Mouse (Mus musculus): Measurements from ENCODE around the gene Wfdc5. TPM values are rescaled to one million over a fixed set of nuclear protein-coding genes. Genes with fewer than 3 reads are reported as not detected.
"Not testable (repeated sequence)": the region's sequence is repeated elsewhere in the genome, so short reads cannot be mapped to it uniquely, and the experiment has no call there.

Gene Wfdc5
- not detected for polyA plus RNA-seq (2017; shearing (Covaris generic))

- no peak for ATAC-seq
These were observed at the start of gene Wfdc5 for GRCm38 (mm10) chr2:164182692-164183255. Wfdc5 (minus strand) TSS chr2:164182742.

DNA sequence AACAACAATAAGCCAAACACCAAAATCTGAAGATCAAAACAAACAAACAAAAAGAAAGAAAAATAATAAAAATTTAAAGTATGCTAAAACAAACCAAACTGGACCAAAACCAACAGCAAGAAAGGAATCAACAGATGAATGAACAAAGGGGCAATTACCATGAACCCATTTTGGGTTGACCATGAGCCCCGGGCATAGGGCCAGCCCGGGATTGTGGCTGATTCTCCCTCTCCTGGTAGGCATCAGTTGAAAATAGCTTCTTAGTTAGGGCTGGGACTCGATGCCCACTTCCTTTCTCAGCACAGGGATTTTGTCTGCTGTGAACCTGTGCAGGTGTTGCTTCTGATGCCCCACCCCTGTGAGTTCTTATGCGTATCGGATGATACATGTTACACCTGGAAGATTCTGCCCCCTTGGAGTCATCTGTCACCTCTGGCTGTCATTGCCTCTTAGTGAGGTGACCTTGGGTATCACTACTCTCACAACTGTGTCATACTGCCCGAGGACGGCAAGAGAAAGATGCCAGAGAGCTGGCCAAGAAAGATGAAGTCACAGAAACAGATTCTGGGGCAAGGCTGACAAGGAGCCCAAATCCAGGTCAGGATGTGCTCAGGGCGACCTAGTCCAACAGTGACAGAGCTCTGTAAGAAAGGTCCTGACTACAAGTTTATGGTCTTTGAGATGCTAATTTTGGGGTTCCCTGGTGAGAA, 46.0 kb upstream of the Wfdc5 start:
- ATAC-seq = no peak

DNA sequence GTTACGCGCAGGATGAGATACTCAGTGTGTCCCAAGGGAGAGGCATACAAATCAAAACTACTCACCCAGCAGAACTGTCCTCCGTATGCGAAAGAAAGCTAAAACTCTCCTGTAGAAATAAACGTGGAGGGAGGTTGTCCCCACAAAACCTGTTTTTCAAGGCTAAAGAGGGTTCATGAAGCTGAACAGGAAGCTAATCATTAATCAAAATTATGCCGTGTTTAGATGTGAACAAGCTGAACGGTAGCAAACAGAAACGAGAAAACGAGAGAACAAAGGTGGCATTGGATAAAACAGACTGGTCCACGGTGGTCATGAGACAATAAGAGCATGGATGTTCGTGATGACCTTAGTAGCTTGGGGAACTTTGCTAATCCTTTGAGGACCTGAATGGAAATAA, 39.0 kb upstream of the Wfdc5 start, which contains the start of gene Wfdc15b:
TSS of gene Wfdc15b (minus strand) at position 139 of the 400 bp plus-strand sequence.
- ATAC-seq = no peak

DNA sequence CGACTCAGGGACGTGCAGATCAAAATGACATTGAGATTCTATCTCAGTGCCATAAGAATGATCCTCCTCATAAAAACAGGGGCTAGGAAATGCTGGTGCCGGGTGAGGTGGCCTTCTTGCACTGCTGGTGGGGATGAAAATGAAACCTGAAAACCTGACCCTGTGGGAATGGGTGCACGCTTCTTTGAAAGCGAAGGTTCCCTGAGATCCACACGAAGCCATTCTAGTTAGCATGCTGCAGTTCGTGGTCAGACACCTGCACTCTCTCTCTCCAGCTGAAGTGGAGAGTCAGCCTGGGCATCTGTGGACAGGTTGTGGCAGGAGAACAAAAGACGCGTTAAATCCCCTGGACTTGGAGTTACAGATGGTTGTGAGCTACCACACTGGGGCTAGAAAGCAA, 36.8 kb upstream of the Wfdc5 start:
- no peak for ATAC-seq

- no peak for ATAC-seq
These were observed 30.2 kb upstream of the Wfdc5 start for GRCm38 (mm10) chr2:164212711-164213110.

DNA sequence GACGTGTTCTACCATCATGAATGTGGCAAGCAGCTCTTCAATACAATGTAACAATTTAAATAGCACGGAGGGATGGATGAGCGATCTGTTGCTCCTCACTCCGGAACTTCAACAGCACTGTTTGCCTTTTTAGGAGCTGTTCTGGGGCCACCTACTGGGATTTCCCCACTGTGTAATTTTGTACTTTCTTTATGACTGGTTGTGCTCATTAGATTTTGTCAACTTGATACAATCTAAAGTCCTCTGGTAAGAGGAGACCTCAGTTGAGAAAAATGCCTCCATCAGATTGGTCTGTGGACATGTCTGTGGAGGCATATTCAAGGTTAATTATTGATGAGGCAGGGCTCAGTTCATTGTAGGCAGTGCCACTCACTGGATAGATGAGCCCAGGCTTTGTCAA, 28.4 kb upstream of the Wfdc5 start:
- peak; percentile 81 for ATAC-seq

DNA sequence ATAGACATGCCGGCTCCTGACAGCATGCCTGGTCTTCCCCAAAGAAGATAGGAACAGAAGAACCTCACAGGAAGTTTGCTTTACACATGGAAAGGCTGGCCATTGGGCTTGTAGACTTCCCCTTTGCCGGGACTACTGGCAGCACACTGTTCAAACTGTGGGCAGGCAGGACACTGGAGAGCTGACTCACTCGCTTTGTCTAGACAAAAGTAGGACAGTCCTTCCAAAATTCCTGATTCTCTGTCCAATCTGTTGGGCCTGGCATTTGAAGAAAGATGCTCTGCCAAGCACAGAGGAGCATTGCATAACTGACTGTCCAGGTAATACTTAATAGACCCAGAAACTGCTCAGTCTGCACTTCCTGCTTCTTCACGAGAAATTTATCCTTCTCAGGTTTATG, 24.1 kb upstream of the Wfdc5 start:
- no peak for ATAC-seq

DNA sequence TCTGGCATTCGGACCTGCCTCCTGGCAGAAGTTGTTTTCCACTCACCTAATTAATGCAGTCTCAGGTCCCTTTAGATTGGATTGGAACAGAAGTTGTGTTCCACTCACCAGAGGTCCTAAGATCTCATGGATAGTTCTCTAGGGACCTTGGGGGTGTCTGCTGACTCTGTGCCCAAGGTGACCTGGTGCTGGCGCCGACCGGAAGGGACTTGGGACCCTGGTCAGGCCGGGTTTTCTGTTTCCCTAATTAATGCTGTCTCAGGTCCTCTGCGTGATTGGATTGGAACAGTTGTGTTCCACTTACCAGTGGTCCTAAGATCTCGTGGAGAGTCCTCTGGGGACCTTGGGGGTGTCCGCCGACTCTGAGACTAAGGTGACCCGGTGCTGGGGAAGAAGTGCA, 23.5 kb upstream of the Wfdc5 start:
- not testable (repeated sequence) for ATAC-seq

DNA sequence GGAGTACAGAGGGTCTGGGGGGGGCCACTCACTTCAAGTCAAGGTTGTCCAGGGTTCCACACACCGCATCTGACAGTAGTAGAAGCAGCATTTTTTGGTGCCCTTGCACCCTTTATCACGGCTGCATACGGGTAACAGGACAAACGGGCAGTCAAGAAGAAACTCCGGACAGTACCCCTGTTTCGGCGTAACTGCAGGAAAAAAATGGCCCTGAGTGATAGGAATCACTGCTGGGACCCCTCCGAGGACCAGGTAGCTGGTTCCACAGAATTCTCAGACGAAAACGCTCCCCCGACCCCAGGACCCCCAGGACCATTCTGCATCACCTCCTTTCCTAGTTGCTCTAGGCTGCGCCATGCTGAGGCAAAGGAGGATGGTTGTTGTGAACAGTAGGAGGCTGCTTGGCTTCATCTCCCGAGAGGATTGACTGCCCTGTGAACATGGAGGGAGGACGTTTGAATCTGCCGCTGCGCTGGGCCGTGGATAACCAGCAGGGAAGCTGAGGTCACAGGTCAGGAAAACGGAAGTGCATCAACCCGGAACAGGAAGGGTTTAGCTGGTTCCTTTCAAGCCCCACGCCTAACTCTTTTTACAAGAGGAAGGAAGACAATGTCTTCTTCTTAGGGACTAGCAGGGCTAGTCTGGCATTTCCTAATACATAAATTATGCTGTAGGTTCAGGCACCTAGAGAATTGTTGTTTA, 17.2 kb upstream of the Wfdc5 start, which contains the start of gene Wfdc15a:
TSS of gene Wfdc15a (minus strand) at position 505 of the 702 bp plus-strand sequence.
- no peak for ATAC-seq

DNA sequence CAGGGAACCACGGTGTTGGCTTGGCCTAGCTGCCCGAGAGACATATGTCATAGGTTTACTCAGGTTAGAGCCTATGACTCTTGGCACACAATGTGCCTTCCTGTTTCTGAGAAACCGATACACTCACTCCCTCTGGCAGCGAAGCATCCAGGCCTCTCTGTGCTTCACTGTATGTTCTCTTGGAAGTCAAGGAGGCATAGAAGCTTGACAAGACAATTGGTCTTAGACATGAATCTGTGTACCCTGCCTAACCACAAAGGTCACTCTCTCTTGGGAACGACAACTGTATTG, 14.1 kb upstream of the Wfdc5 start:
- ATAC-seq = no peak

DNA sequence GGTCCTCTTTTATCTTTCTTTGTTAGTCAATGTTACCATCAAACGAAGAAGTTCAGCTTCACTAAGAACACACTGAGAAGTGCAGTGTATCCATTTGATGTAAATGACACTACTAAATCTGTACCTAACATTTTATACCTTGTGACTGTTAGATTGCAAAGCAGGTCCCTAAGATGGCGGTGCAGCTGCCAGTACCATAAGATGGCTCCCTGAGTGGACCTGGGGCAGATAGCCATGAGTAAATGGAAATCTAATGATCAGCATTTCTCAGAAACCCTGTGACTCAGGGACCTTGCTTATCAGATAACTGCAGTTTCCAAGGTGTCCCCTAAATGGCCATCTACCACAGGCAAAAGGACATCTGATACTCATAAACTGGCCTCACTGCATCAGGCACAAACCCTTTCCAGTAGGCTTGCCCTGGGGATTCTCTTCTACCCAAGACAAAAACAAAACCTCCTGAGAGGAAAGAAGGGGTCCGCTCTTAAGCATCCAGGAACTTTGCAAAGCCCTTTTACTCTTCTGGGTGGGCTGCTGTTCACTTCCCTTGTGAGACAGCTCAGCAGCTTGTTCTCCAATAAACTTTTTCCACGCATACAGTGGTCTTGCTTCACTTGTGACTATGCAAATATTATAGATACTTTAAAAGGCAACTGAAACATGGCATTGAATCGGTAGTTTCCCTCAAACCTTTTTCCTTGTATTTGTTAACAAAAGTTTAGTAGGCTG, 13.6 kb upstream of the Wfdc5 start:
- ATAC-seq = no peak

DNA sequence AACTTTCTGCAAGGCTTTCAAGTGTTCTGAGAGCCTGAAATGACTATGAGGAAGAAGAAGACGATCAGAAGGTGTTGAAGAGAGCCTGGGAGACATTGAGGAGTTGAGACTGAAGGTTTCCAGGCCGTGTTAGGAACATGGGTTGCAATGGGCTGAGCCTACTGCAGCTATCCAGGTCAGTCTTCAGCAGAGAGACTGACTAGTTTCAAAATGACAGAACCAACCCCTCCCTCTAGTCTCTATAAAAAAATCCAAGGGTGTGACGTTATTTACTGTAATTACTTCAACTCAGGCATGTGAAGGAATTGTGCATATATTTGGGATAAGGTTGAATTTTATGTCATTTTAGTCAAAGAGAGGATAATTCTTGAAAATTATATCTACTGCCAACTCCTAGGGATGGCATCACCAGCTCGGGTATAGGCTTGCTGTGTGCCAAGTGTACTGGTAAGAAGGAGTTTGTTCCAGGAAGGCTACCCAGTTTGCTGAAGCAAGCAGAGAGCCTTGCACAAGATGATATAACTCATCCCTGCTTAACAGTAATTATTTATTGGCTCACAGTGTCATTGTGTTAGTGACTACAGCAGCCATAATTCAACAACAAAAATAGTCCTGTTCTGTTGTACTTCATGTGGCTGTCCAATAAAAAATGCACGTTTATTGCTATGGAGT, 12.6 kb upstream of the Wfdc5 start:
- ATAC-seq = no peak

- no peak for ATAC-seq
These were observed 9.7 kb upstream of the Wfdc5 start for GRCm38 (mm10) chr2:164192279-164192678.

DNA sequence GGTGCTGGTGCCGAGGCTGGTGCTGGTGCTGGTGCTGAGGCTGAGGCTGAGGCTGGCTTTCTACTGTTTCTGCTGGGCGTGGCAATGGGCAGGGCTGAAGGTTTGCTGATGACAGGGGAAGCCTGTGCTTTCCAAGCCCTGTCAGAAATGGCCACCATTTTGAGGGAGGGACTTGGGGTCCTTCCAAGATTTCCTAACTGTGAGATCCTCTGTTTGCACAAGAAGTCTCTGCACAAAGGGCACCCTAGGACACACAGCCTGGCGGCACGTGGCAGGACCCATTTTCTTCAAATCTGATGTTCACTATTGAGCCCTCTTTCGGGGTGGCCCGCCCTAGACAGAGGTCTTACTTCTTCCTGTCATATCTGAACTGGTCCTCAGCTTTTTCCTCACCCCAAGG, 8.0 kb upstream of the Wfdc5 start, which contains the start of gene Wfdc12:
TSS of gene Wfdc12 (minus strand) at position 33 of the 400 bp plus-strand sequence.
- ATAC-seq = no peak

- ATAC-seq = peak; percentile 41
These were observed 6.2 kb upstream of the Wfdc5 start for GRCm38 (mm10) chr2:164188722-164189121.

GRCm38 (mm10) chr2:164184145-164184719, 1.7 kb upstream of the Wfdc5 start:
- no peak for ATAC-seq

DNA sequence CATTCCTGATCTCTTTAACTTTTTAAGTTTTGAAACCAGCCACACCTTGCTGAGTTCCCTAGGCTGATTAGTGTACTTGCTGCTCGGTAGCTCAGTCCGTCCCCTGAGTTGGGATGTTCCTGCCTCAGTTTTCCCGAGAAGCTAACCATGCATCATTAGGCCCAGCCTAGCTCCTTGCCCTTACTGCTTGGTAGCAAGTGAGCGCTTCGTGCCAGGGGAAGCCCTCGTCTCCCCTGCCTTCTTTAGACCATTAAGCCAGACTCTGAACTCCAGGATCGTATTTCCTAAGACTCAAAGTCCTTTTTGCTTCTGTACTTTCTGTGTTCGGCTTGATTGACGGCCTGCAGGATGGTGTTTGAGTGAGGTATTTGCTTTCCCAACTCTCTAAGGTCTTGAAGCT, 798 bp upstream of the Wfdc5 start:
- no peak for ATAC-seq

DNA sequence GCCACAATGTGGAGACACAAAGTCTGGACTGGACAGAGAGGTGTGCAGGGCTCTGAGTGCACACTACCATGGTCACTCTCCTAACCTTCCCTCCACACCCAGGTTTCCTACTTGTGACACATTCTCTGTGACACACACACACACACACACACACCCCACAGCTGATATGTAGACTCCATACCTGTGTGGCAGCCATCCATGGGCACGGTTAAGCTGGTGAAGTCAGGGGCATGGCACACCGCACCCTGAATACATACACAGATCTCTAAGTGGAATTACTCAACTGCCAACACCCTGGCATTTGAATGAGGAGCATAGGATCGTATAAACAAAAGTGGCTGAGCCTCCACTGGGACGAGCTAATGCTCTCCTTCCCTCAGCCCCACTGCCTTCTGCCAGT, 1.8 kb downstream of the Wfdc5 start:
- ATAC-seq = no peak

GRCm38 (mm10) chr2:164180124-164180523, 2.4 kb downstream of the Wfdc5 start:
- ATAC-seq = no peak

- no peak for ATAC-seq
These were observed 4.7 kb downstream of the Wfdc5 start for GRCm38 (mm10) chr2:164177831-164178230.

- ATAC-seq = no peak
These were observed 6.7 kb downstream of the Wfdc5 start for GRCm38 (mm10) chr2:164175850-164176249.
